Mouse (Mus musculus) heart, postnatal 0 days (tissue): Measurements from ENCODE around the gene Anxa11.

Source experiments
- CTCF ChIP-seq: IDR thresholded peaks from 2 replicates; pipeline ENCODE4 v1.5.1; 2016; ENCODE audit warnings: antibody characterized with exemption, control low read depth, low read depth
- EP300 ChIP-seq: IDR thresholded peaks from 2 replicates; pipeline ENCODE4 v1.6.1; 2016; ENCODE audit warnings: antibody characterized with exemption, low read depth

DNA sequence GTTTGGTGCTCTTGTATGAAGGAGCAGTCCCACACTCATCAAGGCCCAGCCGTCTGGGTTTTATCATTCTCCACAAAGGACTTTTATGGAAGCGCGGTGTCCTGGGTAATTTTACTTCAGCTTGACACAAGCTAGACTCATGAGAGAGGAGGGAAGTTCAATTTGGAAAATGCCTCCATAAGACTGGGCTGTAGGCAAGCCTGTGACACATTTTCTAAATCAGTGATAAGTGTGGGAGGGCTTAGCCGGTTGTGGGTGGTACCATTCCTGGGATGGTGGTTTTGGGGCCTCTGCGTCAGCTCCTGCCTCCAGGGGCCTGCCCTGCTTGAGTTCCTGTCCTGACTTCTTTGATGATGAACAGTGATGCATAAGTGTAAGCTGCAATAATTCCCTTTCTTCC lies 23.3 kb downstream of the Anxa11 start:
- TF ChIP-seq CTCF (no peak), EP300 (no peak)
